Mouse (Mus musculus) yolk sac, embryonic 10.5 days (tissue): ENCODE results near the gene 1700056E22Rik.

ENCODE experiments used
- DNase-seq: peaks from one replicate; pipeline ENCODE4 v3.0.0-alpha.2; 2017; ENCODE audit warnings: low spot score

Gene 1700056E22Rik

GRCm38 (mm10) chr1:184051286-184051685 lies 17.2 kb upstream of the 1700056E22Rik start:
- DNase-seq = no peak

GRCm38 (mm10) chr1:184048675-184049418 lies 14.7 kb upstream of the 1700056E22Rik start:
- DNase-seq = no peak

- no peak for DNase-seq
These were observed 13.7 kb upstream of the 1700056E22Rik start for GRCm38 (mm10) chr1:184047818-184048217.

- DNase-seq = no peak
These were observed 12.1 kb upstream of the 1700056E22Rik start for GRCm38 (mm10) chr1:184046070-184046677.

- no peak for DNase-seq
These were observed 9.3 kb upstream of the 1700056E22Rik start for GRCm38 (mm10) chr1:184043391-184043790.

- no peak for DNase-seq
These were observed 8.6 kb upstream of the 1700056E22Rik start for GRCm38 (mm10) chr1:184042745-184043144.

- no peak for DNase-seq
These were observed 7.9 kb upstream of the 1700056E22Rik start for GRCm38 (mm10) chr1:184041778-184042573.

- DNase-seq = no peak
These were observed 6.8 kb upstream of the 1700056E22Rik start for GRCm38 (mm10) chr1:184040906-184041305.

- no peak for DNase-seq
These were observed 6.1 kb upstream of the 1700056E22Rik start for GRCm38 (mm10) chr1:184040181-184040580.

- no peak for DNase-seq
These were observed 5.2 kb upstream of the 1700056E22Rik start for GRCm38 (mm10) chr1:184039301-184039700.

- no peak for DNase-seq
These were observed 3.7 kb upstream of the 1700056E22Rik start for GRCm38 (mm10) chr1:184037802-184038201.

- no peak for DNase-seq
These were observed 1.3 kb upstream of the 1700056E22Rik start for GRCm38 (mm10) chr1:184035346-184035903.

- no peak for DNase-seq
These were observed 660 bp upstream of the 1700056E22Rik start for GRCm38 (mm10) chr1:184034741-184035181.

- DNase-seq = peak; percentile 82
These were observed 601 bp downstream of the 1700056E22Rik start for GRCm38 (mm10) chr1:184033390-184034010.

GRCm38 (mm10) chr1:184032682-184033389 lies 1.3 kb downstream of the 1700056E22Rik start:
- DNase-seq = no peak

GRCm38 (mm10) chr1:184030070-184030802 lies 3.9 kb downstream of the 1700056E22Rik start:
- no peak for DNase-seq

- DNase-seq = no peak
These were observed 7.1 kb downstream of the 1700056E22Rik start for GRCm38 (mm10) chr1:184027039-184027438.

GRCm38 (mm10) chr1:184025079-184025478 lies 9.0 kb downstream of the 1700056E22Rik start:
- DNase-seq = no peak

- no peak for DNase-seq
These were observed 9.5 kb downstream of the 1700056E22Rik start for GRCm38 (mm10) chr1:184024631-184025030.

- DNase-seq = no peak
These were observed 10.1 kb downstream of the 1700056E22Rik start for GRCm38 (mm10) chr1:184023971-184024370.

- DNase-seq = no peak
These were observed 14.4 kb downstream of the 1700056E22Rik start for GRCm38 (mm10) chr1:184019722-184020107.
